Mouse (Mus musculus) hindlimb bud, embryonic 11.5 days (tissue): Measurements from ENCODE around the gene Ppp1r32.
A peak's percentile ranks its signal among the peaks of the same experiment; 100 is the strongest.

Experiments used
- DNase-seq: peaks from one replicate; pipeline ENCODE4 v3.0.0-alpha.2; 2012; ENCODE audit warnings: low read depth, low spot score; ENCODE audit errors: extremely low spot score

The Ppp1r32 gene

DNA sequence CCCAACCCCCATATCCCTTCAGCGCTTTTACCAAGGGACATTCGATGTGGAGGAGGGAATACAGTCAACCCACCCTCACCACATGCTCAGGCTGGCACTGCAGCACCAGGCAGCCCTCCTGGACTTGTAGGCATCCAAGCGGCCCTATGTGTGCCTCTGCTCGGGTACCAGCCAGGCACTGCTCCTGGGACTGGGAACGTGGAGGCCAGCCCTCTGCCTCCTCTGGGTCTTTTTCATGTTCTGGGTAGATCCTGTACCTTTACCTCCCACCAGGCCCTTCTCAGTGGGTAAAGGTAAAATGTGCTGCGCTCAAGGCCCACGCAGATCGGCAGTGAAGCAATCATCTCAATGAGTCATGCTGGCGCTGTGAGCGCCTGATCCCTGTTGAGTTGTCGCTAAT, 22.8 kb downstream of the Ppp1r32 start:
- DNase-seq = no peak

GRCm38 (mm10) chr19:10458096-10458495, 24.6 kb downstream of the Ppp1r32 start:
- DNase-seq = no peak

- peak; percentile 46 for DNase-seq
These were observed 25.3 kb downstream of the Ppp1r32 start for GRCm38 (mm10) chr19:10457484-10457800.

- DNase-seq = no peak
These were observed 25.8 kb downstream of the Ppp1r32 start, which contains the start of gene Lrrc10b for GRCm38 (mm10) chr19:10456752-10457483. Gene Lrrc10b, minus strand, starts transcription at chr19:10457473.

- DNase-seq = no peak
These were observed 27.3 kb downstream of the Ppp1r32 start for GRCm38 (mm10) chr19:10455437-10455806.

DNA sequence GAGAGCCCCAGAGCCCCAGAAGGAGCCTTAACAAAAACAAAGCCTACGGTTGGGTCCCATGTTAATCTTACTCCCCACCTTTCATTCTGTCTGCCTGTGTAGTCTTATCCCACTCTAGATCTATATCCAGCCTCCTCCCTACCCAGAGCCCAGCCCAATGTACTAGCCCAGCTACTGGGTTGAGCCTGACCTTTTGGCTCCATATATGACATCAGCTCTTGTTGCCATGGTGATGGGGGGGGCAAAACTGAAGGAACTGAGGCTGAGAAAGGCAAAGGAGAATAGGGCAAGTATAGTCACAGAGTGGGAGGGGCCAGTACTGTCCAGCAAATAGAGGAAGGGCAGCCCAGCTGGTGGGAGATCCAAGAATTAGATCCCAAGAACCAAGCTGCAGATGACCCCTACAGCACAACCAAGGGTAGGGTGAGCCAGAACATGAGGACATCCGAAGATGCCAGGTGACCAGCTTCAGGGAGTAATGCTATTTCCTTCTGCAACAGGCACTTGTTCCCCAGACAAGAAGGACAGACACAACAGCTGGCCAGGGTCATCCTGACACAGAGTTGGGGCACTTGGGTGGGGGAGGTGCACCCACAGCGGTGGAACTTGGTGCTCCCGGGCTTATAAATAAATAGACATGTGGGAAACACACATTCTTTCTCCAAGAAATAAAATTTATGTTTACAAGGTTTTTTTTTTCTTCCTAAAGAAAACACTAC, 27.9 kb downstream of the Ppp1r32 start:
- no peak for DNase-seq

GRCm38 (mm10) chr19:10449708-10450107, 33.0 kb downstream of the Ppp1r32 start:
- peak; percentile 79 for DNase-seq

DNA sequence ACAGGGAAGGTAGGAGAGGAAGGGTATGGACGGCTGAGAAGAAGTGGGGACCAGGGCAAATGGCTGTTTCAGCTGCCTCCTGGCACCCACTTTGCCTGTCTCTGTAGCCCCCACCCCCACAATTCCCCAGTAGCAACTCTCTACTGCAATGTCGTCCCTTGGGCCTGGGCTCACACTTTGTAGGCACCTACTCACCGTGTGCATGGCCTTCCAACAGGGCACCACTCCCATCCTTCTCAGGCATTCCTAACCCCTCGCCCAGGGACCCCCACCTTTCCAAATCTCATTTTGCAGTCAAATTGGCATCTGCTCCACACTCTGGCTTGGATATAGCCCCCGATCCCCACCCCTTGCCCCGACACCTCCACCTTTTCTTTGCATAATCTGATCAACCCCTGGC, 33.5 kb downstream of the Ppp1r32 start:
- DNase-seq = no peak

- DNase-seq = no peak
These were observed 34.5 kb downstream of the Ppp1r32 start for GRCm38 (mm10) chr19:10448275-10448674.

GRCm38 (mm10) chr19:10444685-10445369, 37.9 kb downstream of the Ppp1r32 start:
- no peak for DNase-seq

DNA sequence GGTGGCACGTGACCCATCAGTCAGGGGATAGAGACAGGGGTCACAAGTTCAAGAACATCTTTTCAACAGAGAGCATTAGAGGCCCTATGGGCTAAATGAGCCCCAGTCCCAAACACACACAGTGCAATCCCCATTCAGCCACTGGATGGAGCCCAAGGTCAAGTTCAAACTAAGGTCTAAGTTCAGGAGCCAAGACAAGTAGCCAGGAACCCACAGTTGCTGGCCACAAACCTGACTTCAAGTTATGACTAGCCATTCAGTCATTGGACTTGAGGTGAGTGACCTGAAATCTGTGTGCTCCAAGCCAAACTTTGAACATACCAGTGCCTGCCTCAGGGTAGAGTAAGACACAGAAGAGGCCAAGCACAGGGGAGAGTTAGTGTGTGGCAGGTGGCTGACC, 45.2 kb downstream of the Ppp1r32 start:
- no peak for DNase-seq

GRCm38 (mm10) chr19:10436726-10437125, 46.0 kb downstream of the Ppp1r32 start:
- no peak for DNase-seq

DNA sequence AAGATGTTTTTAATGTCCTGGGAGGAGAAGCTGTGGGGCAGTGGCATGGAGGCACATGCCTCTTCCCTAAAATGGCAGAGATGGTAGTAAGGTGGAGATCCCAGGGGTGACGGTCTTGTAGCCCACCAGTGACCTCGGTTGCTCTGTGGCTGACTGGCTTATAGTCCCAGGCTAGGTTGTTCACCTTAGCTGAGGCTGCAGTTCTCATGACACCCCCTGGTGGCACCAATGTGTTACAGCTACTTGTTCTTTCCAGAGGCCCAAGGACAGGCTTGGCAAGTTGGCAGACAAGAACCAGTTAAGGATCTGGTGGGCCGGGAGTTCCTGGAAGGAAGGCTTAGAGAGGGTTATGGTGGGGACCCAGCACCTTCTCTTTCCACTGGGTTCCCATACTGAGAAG, 46.8 kb downstream of the Ppp1r32 start:
- DNase-seq = no peak

GRCm38 (mm10) chr19:10434927-10435326, 47.8 kb downstream of the Ppp1r32 start:
- no peak for DNase-seq

- DNase-seq = no peak
These were observed 48.7 kb downstream of the Ppp1r32 start for GRCm38 (mm10) chr19:10433879-10434540.

DNA sequence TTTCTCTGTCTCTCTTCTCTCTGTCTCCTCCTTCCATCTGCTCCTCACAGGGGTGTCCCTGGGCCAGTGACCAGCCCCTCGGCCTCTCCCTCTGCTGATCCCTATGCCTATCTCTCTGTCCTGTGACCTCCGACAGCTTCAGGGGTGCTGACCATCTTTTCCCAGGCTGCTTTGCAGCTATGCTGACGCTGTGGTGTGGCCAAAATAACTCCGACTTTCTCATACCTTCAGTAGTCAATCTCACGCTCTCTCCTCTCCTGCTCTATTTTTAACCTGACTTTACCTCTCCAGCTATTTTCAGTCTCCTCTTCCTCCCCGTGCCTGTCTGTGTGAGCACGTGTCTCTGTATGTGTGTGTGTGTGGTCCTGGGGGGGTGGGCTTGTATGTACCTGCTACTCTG, 49.5 kb downstream of the Ppp1r32 start:
- DNase-seq = no peak

- no peak for DNase-seq
These were observed 50.9 kb downstream of the Ppp1r32 start for GRCm38 (mm10) chr19:10431841-10432240.

DNA sequence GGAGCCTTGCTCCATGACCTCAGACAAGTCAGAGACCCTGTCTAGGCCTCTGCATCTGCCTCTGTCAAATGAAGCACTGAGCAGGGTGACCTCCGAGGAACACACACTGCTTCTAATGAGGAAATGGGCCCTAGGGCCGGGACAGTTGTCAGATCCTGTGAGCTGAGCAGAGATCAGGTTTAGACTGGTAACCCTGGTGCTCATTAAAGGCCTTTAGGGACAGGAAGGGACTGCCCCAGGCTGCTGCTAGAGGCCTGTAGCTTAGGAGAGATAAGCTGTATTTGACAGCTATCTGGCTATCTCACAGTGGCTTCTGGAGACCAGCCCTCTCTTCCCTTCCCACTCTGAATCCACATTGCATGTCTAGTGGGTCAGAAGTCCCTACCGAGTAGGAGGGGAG, 51.3 kb downstream of the Ppp1r32 start:
- no peak for DNase-seq

GRCm38 (mm10) chr19:10429371-10429770, 53.4 kb downstream of the Ppp1r32 start:
- no peak for DNase-seq

GRCm38 (mm10) chr19:10427431-10427830, 55.3 kb downstream of the Ppp1r32 start:
- no peak for DNase-seq

GRCm38 (mm10) chr19:10426793-10427192, 55.9 kb downstream of the Ppp1r32 start:
- DNase-seq = no peak

DNA sequence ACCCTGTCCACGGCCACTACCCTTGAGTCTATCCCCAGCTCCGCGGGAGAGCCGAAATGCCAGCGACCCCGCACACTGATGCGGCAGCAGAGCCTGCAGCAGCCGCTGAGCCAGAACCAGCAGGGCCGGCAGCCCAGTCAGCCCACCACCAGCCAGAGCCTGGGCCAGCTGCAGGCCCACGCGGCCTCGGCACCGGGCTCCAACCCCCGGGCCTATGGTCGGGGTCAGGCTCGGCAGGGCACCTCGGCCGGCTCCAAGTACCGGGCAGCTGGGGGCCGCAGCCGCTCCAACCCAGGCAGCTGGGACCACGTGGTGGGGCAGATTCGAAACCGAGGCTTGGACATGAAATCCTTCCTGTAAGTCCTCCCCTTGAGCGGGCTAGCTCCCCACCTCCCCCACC, 56.4 kb downstream of the Ppp1r32 start:
- DNase-seq = no peak
